Mouse (Mus musculus): ENCODE results near the gene Kif26b.

Kif26b gene

GRCm38 (mm10) chr1:178597757-178598156 lies 68.8 kb downstream of the Kif26b start:
- DNase-seq, result no peak

DNA sequence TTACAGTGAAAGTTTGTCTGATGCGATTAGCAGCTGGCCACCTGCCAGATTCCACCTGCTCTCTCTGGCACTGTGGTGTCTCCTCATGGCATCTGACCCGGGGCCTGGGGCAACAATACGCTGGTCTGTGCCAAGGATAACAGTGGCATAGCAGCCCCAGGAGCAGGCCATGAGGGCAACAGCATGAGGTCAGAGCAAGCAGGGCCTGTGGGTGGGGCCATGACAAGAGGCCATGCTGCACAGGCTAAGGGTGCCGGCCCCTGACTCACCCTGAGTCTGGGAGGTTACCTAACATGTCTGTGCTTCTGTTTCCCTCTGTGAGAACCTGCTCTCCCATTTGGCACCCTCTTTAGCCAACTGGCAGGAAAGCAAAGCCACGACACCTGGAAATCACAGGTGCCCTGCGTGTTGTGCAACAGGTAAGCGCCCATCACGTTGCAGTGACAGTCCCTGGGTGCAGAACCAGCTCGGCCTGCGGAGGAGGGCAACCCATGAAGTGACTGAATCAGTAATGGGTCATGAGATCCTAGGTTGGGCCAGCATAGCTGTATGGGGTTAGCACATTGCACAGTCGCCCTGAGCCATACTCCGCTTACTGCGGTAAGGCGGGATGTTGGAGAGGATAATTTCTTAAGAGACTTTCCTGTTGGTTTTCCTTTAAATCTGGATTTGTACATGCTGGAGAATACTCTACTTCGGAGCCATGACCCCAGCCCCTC lies 72.1 kb downstream of the Kif26b start:
- peak; percentile 59 to 61 for DNase-seq

DNA sequence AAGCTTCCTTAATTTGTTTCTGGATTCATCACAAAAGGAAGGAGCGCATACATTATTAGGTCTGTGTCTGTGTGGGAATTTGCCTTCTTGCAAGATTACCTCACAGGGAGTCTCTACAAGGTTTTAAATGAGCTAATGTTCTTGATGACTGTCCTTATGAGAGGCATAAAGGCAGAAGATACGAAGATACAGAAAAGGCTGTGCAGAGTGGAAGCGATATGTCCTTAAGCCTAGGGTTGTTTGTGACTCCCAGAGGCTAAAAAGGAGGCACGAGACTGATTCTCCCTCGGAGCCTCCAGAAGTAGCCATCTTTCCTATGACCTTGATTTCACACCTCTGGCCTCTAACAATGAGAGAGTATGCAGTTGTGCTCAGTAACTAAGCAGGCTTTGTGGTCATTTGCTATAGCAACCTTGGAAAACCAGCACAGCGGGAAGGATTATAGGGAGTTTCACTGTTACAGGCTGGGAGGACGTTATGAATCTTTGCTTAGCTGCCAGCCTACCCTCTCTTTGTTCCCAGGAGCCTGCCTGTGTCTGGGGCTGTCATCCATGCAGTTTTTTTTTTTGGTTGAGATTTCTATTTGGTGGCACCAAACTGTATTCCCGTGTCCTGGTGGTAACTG lies 80.3 kb downstream of the Kif26b start:
- DNase-seq, result no peak

DNA sequence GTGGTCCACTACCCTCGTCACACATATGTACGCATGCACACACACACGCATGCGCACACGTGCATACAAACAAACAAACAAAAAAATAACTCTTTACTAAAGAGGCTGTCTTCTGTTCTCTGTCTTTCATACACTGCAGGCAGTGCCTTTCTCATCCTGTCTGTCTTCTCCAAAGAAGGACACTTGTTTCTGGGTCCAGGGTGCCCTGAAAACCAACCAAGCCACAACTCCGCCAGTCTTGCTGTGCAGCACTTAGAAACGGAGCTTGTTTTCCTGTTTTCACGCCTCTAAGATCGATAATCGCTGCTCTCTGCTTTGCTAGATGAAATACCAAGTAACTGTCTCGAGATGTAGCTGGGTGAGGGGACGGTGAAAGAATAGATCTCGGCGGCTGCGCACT lies 82.6 kb downstream of the Kif26b start:
- DNase-seq, result no peak

GRCm38 (mm10) chr1:178621301-178621700 lies 92.4 kb downstream of the Kif26b start:
- DNase-seq, result no peak

GRCm38 (mm10) chr1:178623889-178624288 lies 95.0 kb downstream of the Kif26b start:
- DNase-seq, result peak in 1 of 2 experiments; percentile 29

DNA sequence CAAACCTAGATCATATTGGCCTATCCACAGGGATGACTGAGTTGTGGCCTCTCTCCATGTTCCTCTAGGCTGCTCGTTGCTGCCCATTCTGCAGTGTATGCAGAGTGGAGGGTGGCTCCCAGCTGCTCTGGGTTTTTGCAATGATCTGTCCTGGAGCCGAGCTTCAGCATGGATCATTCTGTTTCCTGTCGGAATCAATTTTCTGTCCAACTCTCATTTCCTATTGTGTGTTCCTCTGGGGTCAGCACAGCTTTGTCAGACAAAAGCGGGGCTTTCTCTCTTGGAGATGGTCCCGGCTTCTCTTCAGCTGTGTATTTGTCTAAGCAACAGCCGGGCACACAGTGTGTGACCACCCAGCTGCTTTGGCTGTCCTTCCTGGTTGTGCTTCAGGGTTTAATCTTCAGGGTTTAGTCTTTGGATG lies 98.0 kb downstream of the Kif26b start:
- no peak for DNase-seq

- no peak for DNase-seq
Observed at GRCm38 (mm10) chr1:178630042-178630441, 101.1 kb downstream of the Kif26b start.

- no peak for DNase-seq
Observed at GRCm38 (mm10) chr1:178631863-178632262, 102.9 kb downstream of the Kif26b start.

- DNase-seq, result no peak
Observed at GRCm38 (mm10) chr1:178634359-178635085, 105.6 kb downstream of the Kif26b start.

- no peak for DNase-seq
Observed at GRCm38 (mm10) chr1:178635470-178635869, 106.5 kb downstream of the Kif26b start.

DNA sequence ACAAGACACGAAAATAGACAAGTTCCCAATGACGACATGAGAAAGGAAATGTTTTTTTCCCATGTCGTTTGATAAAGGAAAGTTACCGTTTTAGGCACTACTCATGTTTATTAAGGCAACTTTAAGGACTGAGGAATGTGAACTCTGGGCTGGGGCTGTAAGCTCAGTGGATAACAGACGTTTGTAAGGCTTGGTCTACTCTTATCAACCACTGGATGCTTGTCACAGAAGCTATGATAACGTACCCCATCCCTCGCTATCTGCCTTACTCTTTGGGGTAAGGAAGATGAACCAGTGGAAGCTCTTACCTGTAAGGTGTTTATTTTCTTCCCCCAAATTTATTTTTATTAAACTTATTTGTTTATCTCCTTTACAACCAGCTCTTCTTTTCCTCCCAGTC lies 108.4 kb downstream of the Kif26b start:
- DNase-seq, result no peak

DNA sequence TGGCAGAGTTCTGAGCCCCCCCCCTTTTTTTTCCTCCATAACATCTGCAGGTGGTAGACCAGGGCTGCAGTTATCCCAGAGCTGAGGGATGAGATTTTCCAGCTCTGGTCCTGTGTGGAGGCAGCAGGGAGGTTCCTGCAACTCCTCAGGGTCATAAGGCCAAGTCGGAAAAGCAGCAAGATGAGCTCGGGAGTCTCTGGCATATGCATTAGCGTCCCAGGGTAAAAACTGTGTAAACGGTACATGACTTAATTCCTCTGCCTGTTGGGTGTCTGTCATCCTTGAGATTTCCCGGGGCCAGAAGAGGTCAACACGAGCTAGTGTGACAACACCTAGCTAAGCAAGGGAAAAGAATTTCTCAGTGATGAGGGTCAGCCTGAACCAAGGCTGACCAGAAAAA lies 111.0 kb downstream of the Kif26b start:
- no peak for DNase-seq

GRCm38 (mm10) chr1:178640719-178641455 lies 112.0 kb downstream of the Kif26b start:
- DNase-seq, result peak; percentile 52 to 63

DNA sequence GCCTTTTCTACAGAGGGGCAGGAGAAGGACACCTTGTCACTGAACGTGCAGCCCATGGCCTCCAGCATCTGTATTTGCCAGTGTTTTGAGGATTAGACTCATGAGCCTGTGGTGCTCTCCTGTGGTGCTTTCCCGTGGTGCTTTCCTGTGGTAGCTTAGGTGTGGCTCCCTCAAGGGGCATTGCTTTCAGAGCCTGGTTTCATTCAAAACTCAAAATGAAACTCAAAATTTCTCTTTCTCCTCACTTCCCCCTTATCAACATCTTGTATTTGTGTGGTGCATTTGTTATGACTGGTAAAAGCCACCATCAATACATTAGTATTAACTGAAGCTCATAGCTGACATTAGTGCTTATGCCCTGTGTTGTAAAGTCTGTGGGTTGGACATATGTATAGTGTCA lies 112.9 kb downstream of the Kif26b start:
- DNase-seq, result no peak

GRCm38 (mm10) chr1:178644954-178645353 lies 116.0 kb downstream of the Kif26b start:
- no peak for DNase-seq

GRCm38 (mm10) chr1:178646589-178646988 lies 117.7 kb downstream of the Kif26b start:
- DNase-seq, result no peak

DNA sequence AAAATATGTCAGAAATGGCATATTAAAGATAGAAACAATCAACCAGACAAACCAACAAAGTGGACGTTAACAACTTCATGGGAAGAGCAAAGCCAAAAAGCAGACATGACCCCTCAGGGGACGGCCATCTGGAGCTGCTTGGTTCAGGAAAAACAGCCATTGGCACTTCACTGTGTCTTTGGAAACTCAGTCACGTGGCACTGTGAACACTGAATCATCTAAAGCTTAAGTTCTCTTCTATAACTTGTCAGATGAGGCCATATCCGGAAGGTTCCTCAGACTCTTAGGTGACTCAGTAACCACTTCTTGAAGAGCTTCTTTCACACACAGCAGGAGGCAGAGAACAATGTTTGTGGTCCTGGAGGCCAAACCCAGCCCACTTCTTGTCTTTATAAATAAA lies 126.6 kb downstream of the Kif26b start:
- DNase-seq, result no peak

GRCm38 (mm10) chr1:178661035-178661434 lies 132.1 kb downstream of the Kif26b start:
- no peak for DNase-seq

DNA sequence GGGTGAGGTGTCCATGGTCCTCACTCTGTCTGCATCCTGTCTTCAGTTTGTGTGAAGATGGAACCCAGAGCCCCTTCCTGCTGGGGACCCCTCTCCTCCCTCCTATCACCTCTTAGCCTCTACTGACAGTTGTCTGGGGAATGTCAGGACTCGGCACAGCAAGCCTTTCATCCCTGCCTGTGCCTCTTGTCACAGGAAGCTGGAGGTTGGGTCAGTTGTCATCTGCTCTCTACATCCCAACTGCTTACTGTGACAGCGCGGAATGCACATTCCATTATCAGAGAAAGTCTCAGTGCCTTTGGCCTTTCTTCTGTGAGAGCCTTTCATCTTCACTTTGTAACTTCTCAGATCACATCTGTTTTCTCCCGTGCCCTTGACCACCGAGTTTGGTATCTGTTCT lies 132.6 kb downstream of the Kif26b start:
- DNase-seq, result no peak

GRCm38 (mm10) chr1:178663539-178663938 lies 134.6 kb downstream of the Kif26b start:
- DNase-seq, result no peak

GRCm38 (mm10) chr1:178664271-178664969 lies 135.5 kb downstream of the Kif26b start:
- DNase-seq, result no peak

DNA sequence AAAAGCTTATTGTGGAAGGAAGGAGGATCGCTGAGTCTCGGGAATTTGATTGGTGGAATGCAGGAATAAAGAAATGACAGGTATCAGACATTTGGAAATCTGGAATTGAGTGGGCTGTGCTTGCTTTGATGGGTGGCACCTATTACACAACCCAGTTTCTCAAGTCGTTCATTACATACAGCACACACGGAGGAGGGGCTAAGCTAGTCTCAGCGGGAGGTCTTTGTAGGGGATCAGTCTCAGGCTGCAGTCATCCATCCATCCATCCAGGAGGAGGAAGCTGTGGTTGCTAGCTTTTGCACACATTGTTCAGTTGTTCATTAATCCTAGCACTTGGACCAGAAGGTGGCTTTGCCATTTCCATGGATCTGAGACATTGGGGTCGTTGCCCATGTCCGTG lies 137.6 kb downstream of the Kif26b start:
- DNase-seq, result no peak

Data from cerebellum, postnatal 36 days (tissue).